Mouse (Mus musculus) left cerebral cortex, postnatal 25 days (tissue): Measurements from ENCODE around the gene Pla2g16. TPM values are rescaled to one million over a fixed set of nuclear protein-coding genes. Genes with fewer than 3 reads are reported as not detected.
A peak's percentile ranks its signal among the peaks of the same experiment; 100 is the strongest.

ENCODE experiments used
- DNase-seq, 2 experiments: peaks; one replicate each; pipeline ENCODE4 v3.0.0; 2022; ENCODE audit warnings: low spot score in 2 of 2, mixed read lengths in 1 of 2
- intact Hi-C: fragments of 180-260 bp; cut with DNase I; formaldehyde crosslinking; loops from one replicate; pipeline ENCODE4 v1.15.1; 2025
- total RNA-seq, 2 experiments: library from RNA; stranded (reverse); gene quantifications; 2 replicates each; pipeline ENCODE4 v1.2.3; 2021

Gene Pla2g16
- total RNA-seq, 2 experiments from 2014 or later: 21.5 to 21.7 TPM

DNA sequence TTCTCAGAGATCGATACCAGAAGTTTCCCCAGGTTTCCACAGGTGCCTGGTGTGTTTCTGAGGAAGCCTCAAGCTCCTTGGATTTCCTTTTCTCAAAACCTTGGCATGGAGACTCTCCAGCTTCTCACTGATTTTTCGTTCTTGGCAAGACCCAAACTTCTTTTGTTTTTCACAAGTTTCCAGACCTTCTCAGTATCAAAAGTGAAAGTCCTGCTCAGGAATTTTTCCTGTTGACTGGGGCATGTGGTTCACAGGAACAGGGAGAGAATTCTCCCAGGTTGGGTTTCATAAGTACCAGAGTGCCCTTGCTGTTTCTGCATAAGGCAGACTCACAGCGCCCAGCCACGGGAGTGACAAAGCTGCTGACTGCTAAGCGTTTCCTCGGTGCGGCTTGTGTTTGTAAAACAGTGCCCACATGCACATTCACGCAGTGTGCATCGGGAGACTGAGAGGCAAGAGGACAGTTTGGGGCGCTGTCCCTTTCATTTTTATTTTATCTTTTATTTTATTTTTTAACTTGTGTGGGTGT, 5.4 kb downstream of the Pla2g16 start:
- peak in 1 of 2 experiments; percentile 20 for DNase-seq
- intact Hi-C loops: no loop called here

DNA sequence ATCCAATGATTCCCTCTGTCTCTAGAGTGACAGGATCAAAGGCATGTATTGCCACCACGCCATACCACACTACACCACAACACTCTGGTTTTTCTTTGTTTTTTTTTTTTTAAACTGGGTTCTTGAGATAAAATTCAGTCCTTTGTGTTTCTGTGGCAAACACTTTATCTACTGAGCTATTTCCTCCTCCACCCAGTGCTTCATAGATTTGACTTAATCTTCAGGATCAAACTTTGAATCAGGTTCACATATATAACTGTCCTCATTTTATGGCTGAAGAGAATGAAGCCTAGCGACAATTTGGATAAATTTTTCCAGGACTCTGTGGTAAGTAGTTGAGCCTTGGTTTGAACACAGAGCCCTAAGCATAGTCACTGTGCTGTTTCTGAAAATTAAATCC, 6.4 kb downstream of the Pla2g16 start:
- intact Hi-C loops: no loop called here
- DNase-seq: no peak

DNA sequence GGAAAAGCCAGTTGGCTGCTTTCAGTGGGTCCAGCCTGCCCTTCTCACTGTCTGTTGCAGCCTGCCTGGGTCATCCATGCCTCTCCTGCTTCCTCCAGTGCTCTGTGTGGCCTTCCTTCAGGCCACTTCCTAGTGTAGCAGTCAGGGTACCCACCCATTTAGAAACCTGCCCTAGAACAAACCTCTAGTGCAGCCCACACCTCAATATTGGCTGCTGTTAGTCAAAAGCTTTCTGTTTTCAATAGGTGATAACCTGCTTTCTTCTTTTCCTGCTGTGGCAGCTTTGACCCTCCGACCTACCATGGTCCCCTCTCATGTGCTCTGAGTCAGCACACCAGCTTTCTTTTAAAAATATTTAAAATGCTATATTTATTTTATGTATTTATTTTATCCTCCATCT, 7.2 kb downstream of the Pla2g16 start:
- intact Hi-C loops: no loop called here
- DNase-seq: no peak

DNA sequence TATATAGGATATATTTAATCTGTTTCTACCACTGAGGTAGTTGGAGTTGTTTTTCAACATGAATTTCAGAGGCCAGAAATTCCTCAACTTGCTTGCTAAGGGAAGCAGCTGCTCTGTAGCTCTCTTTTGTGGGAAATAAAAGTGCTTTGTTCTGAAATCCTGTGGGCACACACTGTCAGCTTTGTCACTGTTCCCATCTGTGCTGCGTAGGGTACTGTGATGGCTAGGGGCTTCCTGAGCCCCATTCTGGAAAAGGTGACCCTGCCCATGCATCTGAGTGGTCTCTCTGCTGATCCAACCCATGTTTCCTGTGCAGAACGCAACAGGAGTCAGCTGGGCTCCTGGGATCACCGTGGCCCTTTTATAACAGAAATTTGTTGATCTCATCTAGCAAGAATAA, 9.6 kb downstream of the Pla2g16 start:
- intact Hi-C loops: no loop called here
- DNase-seq: peak; percentile 32 to 62

DNA sequence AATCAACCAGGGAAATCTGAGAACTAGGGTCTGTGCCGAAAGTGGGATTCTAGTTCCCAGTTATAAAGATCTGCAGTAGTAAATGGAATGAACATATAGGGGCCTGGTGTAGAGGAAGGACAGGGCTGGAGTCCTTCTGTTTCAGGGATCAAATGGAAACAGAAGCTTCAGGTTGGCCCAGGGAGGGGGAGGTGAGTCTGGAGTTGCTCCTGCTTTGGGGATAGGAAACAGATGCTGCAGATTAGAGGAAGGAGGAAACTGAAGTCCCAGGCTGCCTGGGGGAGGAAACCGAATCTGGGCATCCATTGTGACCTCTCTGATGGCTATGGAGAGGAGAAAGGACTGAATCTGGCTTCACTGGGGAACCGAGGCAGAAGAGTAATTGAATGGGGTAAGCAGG, 11.1 kb downstream of the Pla2g16 start:
- DNase-seq: no peak
- intact Hi-C loops: no loop called here

DNA sequence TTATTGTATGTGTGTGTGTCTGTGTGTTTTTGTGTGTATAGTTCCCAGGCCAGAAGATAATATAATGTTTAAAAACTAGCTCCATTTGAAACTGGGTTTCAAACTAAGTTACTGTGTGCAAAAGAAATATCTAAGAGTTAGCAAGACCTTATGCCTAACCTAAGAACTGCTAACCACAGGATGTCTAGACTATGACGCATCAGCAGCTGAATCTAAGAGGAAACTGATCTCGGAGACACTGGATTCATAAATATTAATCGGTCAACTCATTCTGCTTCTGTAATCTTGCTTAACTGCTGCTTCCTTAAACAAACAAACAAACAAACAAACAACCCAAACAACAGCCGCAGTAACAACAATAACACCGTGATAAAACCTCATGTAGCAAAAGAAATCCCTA, 12.4 kb downstream of the Pla2g16 start:
- intact Hi-C loops: no loop called here
- no peak for DNase-seq

DNA sequence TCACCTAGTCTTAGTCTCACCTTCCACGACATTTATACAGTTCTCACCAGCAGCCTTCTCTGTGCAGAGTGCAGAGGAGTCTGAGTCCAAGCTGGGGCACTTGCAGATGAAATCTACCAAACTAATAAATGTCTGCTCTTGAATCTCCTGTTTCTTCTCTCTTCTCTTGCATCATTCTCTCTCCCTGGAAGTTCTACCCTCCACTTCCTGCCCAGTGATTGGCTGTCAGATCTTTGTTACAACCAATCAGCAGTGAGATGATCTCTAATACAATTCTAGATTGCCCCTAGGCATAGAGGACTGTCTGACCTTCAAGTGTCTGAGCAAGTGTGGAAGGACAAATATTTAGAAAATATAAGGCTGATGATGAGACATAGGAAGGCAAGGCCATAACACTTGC, 18.9 kb downstream of the Pla2g16 start:
- intact Hi-C loops: no loop called here
- no peak for DNase-seq

DNA sequence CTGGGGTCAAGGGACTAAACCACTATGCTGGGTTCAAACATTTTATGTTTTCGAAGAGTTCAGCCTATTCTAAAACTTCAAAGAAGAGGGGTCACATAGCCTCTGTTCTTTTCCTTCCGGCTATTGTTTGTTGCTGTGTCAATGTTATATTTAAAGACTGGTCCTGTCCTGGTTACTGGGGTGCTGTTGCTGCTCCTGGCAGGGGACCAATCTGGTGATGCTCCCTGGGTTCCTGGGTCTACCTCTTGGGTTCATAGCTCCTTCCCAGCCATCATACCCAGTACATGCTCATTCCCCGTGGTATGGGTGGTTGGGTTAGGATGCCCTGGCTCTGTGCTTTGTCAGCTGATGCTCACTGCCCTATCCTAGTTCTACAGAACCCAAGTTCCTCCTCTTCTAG, 20.5 kb downstream of the Pla2g16 start:
- no peak for DNase-seq
- intact Hi-C loops: no loop called here

DNA sequence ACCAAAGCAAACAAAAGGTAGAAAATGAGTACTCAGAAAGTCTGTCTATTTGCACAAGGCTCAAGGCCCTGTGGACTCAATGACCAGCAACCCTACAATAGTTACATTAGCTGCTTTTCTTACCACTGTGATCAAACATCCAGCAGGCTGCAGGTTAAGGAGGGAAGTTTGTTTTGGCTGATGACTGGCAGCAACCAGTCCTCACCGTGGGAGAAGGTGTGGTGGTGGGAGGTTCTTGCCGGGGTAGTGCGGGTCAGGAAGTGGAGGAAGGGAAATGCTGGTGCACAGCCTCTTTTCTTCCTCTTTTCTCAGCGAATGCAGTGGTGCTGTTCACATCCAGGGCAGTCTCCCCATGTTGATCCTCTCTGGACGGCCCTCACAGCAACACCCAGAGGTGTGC, 23.8 kb downstream of the Pla2g16 start:
- no peak for DNase-seq
- intact Hi-C loops: no loop called here

DNA sequence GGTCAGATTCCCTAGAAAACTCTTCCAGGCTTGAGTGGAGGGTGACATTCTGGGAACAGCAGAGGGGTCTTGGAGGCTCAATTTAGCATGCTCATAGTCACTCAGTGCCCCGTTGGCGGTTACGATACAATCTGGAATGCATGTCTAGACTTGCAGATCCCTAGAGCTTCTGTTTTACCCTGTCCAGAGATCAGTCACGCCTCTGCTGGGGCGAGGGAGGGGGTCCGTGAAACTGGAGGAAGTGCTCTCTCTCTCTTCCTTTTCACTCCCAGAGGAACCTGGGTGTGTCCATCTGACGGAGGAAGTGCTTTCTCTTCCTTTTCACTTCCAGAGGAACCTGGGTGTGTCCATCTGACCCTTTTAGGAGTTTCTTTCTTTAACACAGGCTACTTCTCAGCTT, 25.8 kb downstream of the Pla2g16 start:
- intact Hi-C loops: no loop called here
- DNase-seq: no peak

DNA sequence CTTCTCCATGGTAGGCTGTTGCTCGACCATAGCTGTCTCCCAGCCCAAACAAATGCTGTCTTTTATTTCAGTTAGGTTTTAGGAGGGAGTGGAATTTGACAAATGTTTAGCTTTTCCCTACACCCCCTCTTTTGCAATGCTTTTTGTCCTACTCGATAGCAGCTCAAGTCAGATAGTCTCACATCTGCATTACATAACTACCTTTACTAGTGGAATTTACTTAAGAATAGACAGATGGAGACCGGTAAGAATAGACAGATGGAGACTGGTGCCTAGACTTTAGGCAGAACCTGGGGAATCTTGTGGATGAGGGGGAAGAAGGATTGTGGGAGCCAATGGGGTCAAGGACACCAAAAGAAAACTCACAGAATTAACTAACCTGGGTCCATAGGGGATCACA, 26.3 kb downstream of the Pla2g16 start:
- no peak for DNase-seq
- intact Hi-C loops: no loop called here

DNA sequence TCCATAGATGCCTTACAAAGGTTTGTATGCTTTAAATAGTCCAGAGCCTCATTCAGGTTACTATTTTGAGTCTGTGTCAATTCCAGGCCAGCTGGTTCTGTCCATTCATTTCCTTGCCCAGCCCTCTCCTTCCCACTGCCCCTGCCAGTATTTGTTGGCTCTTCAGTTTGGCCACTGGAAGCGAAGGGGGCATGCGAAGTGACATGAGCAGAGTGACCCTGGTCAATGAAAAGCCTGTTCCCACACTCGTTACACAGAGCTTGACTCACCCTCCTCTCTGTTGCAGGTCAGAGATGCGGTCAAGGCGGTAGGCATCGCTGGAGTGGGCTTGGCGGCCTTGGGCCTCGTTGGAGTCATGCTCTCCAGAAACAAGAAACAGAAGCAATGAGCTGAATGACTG, 28.0 kb downstream of the Pla2g16 start:
- DNase-seq: no peak

DNA sequence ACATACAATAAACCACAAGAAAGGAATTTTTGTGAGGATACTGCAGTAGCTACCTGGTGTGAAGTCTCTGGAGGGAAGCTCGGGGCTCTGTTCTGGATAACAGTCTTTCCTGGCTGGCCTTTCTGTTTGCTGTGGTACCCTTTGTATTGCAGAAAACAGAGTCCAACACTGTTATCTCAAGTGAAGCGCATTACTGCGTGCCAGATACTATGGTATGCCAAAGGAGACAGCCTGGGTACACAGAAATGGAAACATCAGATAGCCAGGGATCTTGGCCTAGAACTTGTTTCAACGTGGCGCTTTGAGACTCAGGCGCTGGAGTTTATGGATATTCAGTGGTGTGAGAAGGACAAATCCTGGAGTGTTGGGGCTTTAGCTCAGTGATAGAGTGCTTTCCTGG, 28.5 kb downstream of the Pla2g16 start:
- intact Hi-C loops: no loop called here
- DNase-seq: no peak

More for the DNA sequence above, 28.0 kb downstream of the Pla2g16 start:
- intact Hi-C loops: no loop called here

DNA sequence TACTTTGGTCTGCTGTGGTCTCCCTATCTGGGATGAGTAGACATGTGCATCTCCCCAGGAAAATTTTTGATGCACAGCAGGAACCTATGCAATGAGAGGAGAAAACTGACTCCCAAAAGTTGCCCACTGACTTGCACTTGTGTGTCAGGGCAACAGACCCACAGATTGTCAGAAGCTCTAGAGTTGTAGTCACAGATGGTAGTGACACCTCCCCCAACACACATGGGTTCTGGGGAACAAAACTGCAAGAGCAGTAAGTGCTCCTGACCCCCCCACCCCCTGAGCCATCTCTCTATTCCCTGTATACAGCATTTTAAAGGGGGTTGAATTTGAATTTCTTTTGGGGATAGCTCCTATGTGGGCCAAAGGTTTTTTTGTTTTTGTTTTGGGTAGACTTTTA, 33.5 kb downstream of the Pla2g16 start:
- intact Hi-C loops: no loop called here
- peak in 1 of 2 experiments; percentile 31 for DNase-seq

DNA sequence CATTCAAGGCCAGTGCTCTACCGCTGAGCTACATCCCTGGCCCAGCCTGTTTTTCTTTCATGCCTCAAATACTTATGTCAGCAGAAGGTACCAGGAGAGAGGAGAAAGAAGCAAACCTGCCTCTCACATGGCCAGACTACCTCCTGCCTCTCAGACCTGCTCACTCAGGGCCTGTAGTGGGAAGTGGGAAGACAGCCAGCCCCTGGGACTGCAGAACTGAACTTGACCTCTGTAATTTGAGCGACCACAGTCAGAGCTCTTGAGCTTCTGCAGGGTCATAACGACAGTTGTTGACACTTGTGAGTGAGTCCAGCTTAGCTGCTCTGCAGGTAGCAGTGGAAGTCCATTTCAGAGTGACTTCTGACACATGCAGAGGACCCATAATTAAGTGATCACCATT, 34.8 kb downstream of the Pla2g16 start:
- DNase-seq: no peak

DNA sequence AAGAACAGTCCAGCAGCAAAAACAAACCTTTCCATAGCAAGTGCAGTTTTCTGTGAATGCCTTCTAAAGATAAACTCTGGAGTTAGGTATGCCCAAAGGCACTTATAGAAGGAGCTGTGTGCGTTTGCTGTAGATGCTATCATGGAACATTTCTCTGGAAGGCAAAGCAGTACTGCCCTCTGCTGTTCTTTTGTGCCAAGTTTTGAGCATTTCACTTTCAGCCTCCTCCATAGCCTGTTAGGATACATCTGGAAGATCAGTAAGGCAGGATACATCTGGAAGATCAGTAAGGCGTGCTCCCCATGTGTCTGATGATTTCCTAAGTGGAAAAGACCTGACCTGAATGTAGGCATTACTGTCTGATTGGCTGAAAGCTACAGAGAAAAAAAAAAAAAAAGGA, 38.3 kb downstream of the Pla2g16 start:
- intact Hi-C loops: loop anchor here (1.0 kb wide), 1 partner anchor 66 kb away; no protein-coding TSS in a partner anchor
- DNase-seq: peak; percentile 59 to 78

More for the DNA sequence above, 34.8 kb downstream of the Pla2g16 start:
- intact Hi-C loops: no loop called here

DNA sequence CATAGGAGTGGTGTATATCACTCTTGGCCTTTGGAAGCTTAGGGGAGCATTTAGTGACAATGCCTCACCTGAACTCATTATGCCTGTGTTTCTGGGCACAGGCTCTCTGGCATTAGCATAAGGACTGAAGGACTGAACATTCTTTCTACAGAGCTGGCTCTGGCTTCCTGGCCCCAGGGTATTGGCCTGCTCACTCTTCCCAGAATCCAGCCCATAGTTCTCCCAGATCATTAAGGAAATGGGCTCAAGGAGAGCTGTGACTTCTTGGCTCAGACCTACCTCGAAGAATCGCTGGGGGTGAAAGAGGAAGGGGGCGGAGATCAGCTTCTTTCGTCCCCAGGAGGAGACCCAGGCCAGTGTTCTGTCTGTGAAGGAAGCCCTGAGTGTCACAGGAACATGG, 41.2 kb downstream of the Pla2g16 start:
- intact Hi-C loops: no loop called here
- no peak for DNase-seq

DNA sequence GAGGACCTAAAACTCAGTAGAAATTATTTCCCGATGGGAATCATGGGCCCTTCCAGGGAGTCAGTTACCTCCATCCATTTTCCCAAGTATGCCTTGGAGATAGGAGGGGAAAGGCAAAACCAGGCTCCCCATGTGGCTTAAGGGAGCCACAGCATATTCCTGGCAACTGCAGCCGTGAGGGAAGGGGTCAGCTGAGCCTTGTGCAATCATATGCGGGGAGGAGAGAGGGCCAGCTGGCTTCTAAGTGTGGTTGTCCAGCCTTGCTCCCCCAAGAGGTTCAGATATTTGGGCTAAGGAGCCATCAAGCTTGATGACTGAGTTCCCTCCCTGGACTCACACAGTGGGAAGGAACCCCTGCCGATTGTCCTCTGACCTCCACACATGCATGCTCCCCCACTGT, 44.3 kb downstream of the Pla2g16 start:
- intact Hi-C loops: no loop called here
- no peak for DNase-seq

DNA sequence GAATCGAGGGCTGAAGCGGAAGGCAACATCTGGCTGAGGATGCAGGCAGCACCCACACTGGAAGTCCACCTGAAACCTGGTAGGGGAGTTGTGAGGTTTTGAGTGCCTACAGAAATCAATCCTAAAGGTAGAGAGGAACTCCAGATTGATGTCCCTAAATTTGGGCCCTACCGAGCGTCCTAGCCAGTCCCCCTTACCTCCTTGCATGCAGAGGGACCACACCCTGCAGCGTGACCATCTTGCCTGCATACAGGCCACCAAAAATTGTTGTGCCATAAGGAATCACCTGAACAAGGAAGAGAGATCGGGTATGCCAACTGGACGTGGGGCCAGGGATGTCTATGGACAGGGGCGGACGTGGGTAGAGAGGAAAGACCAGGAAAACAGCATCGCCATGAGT, 46.8 kb downstream of the Pla2g16 start:
- intact Hi-C loops: no loop called here
- DNase-seq: no peak

DNA sequence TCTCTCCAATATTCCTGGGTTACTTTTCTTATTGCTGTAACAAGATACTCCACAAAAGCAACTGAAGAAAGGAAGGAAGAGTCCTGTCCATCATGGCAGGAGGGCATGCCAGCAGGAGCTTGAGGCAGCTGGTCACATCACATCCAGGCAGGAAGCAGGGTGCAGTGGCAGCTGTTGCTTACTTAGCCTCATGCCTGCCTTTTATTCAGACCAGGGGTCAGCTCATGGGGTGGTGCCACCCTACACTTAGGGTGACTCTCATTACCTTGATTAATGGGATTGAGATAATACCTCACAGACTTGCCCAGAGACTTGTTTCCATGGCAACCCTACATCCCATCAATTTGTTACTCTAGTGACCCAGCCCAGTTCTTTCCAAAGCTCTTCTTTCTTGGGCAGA, 47.8 kb downstream of the Pla2g16 start:
- no peak for DNase-seq
- intact Hi-C loops: no loop called here

DNA sequence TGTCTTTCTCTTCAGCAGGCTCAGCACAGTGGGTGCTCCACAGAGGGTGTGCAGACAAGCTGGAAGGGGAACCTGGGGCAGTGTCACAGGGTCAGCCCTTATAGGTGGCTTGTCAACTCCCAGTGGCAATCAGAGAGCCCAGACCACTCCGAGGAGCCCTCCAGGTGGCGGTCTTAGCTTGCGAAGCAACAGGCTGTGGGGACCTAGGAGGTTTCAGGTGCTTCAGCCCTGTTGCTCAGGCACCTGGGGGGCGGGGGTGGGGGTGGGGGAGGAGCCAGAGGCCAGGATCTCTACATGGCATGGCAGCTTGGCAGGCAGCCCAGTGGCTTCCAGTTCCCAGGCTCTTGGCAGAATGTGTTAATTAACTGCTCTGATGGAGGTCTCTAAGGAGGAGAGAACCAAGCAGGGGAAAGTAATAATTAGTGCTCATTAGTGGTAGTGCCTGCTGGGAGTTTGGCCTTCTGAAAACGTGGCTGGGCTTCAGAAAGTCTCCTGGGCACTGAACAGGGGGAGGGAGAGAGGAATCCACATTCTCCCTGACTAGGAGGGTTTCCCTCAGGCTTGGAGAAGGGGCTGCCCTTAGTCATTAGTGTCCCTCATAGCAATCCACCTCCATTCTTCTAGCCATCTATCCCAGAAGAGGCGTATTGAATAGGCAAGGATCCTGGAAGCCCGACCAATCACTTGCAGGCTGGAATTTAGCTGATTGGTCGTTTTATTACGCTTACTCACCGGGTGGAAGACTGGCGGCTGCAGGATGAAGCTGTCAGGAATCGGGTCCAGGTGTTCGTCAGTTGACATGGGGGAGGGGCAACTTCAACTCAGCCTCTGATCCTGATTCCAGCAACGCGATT, 48.9 kb downstream of the Pla2g16 start:
- DNase-seq: peak; percentile 54 to 63
- intact Hi-C loops: no loop called here
